Mouse (Mus musculus) megakaryocyte, embryonic 14.5 days (primary cell): ENCODE measurements around the gene Gm8126.
"Not testable (repeated sequence)": the region's sequence is repeated elsewhere in the genome, so short reads cannot be mapped to it uniquely, and the experiment has no call there.

Experiments used
- FLI1 ChIP-seq: IDR thresholded peaks from 2 replicates; pipeline ENCODE4 v1.6.1; 2012; ENCODE audit warnings: low read length, inconsistent platforms, mixed read lengths
- GATA1 ChIP-seq: IDR thresholded peaks from 3 replicates; pipeline ENCODE4 v1.6.1; 2012; ENCODE audit warnings: mixed read lengths, low read length, inconsistent platforms, borderline replicate concordance

DNA sequence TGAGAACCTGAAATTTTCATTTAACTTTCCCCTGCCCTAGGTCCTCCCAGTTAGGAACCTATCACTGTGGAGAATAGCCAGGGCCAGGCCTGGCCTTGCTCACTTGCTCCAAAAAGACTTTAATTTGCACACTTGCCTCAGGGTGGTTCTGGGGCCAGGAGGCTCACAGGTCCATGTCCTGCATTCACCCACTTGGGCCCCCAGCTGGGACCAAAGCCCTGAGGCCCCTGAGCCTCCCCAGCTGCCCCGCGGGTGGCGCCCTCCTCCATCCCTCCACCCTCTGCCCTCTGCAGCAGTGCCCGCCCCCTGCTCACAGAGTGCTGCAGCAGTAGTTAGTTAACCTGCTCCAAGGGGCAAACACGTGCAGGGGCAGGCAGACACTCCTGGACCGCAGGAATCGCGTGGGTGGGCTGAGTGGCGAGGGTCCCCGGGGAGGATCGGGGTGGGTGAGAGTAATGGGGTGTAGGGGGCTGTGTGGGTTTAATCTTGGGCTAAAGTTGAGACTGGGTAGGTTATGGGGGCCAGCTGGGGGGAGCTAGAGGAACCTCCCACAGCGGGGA, 8.8 kb upstream of the Gm8126 start:
- not testable (repeated sequence) for TF ChIP-seq GATA1, FLI1
